Mouse (Mus musculus) midbrain, embryonic 14.5 days (tissue): ENCODE measurements around the gene Ppara. TPM values are rescaled to one million over a fixed set of nuclear protein-coding genes. Genes with fewer than 3 reads are reported as not detected.

Source experiments
- ATAC-seq: fragments of 200-750 bp; cut with Nextera tagmentation; 2 replicates; pipeline ENCODE4 v1.8.0; 2017; ENCODE audit warnings: moderate number of reproducible peaks, moderate library complexity; ENCODE audit not compliant: low FRiP score, low TSS enrichment
- DNase-seq: peaks from one replicate; pipeline ENCODE4 v3.0.0-alpha.2; 2015
- H3K27ac ChIP-seq: fragments of 300-500 bp; sonication (generic); replicated peaks from 2 replicates; pipeline ENCODE4 v1.5.1; 2014; ENCODE audit warnings: mild to moderate bottlenecking, low read depth, low read length, moderate library complexity
- H3K27me3 ChIP-seq: fragments of 300-500 bp; sonication (generic); 2 replicates; pipeline ENCODE4 v1.6.1; 2014; ENCODE audit warnings: low read length, control low read depth, mixed read lengths; ENCODE audit not compliant: control insufficient read depth, insufficient read depth
- H3K36me3 ChIP-seq: fragments of 300-500 bp; sonication (generic); 2 replicates; pipeline ENCODE4 v1.6.1; 2014; ENCODE audit warnings: low read length, control low read depth; ENCODE audit not compliant: control insufficient read depth, insufficient read depth
- H3K4me1 ChIP-seq: fragments of 300-500 bp; sonication (generic); 2 replicates; pipeline ENCODE4 v1.6.1; 2014; ENCODE audit warnings: mild to moderate bottlenecking, antibody characterized with exemption, low read length, control low read depth; ENCODE audit not compliant: control insufficient read depth, insufficient read depth
- H3K4me2 ChIP-seq: fragments of 300-500 bp; sonication (generic); 2 replicates; pipeline ENCODE4 v1.6.1; 2014; ENCODE audit warnings: mild to moderate bottlenecking, low read length, moderate library complexity
- H3K4me3 ChIP-seq: fragments of 300-500 bp; sonication (generic); replicated peaks from 2 replicates; pipeline ENCODE4 v1.5.1; 2014; ENCODE audit warnings: low read depth, low read length
- H3K9ac ChIP-seq: fragments of 300-500 bp; sonication (generic); replicated peaks from 2 replicates; pipeline ENCODE4 v1.6.1; 2014; ENCODE audit warnings: mild to moderate bottlenecking, low read length, moderate library complexity
- H3K9me3 ChIP-seq: fragments of 300-500 bp; sonication (generic); 2 replicates; pipeline ENCODE4 v1.6.1; 2016; ENCODE audit warnings: low read length, control low read depth, mixed read lengths; ENCODE audit not compliant: control insufficient read depth
- WGBS: fragments of 180-500 bp; shearing (Covaris S2); extraction: QIAGEN DNeasy Blood & Tissue Kit; methylation state at CpG from one replicate; pipeline ENCODE4 v1.1.7; 2014; 5-methylcytosine and 5-hydroxymethylcytosine counted together
- polyA plus RNA-seq: library from polyadenylated mRNA; unstranded; fragments of >200 nt; fragmentation: Nextera tagmentation; extraction: Ambion mirVana; gene quantifications from 2 replicates; pipeline ENCODE4 v1.2.1, GENCODE M21; 2014

Gene Ppara
- polyA plus RNA-seq, 1 experiment from 2014 or later = 0.89 TPM

GRCm38 (mm10) chr15:85783146-85783545 is 48.4 kb downstream of the Ppara start:
- DNase-seq = no peak
- H3K4me2 ChIP-seq = no peak overlapping the region
- H3K4me3 ChIP-seq = no peak overlapping the region
- H3K9me3 ChIP-seq = no peaks in the 10 kb centered on the region
- 93% methylated on average over 4 of the region's 4 CpGs for WGBS
- no peak for ATAC-seq
- H3K27ac ChIP-seq = no peak overlapping the region
- H3K9ac ChIP-seq = no peak overlapping the region
- no peaks in the 10 kb centered on the region for H3K4me1 ChIP-seq
- H3K36me3 ChIP-seq = no peaks in the 10 kb centered on the region
- H3K27me3 ChIP-seq = no peaks in the 10 kb centered on the region

- no peak overlapping the region for H3K27ac ChIP-seq
- H3K9me3 ChIP-seq = no peaks in the 10 kb centered on the region
- ATAC-seq (no peak), DNase-seq (no peak)
- H3K4me3 ChIP-seq = no peak overlapping the region
- no peaks in the 10 kb centered on the region for H3K36me3 ChIP-seq
- no peaks in the 10 kb centered on the region for H3K4me1 ChIP-seq
- H3K4me2 ChIP-seq = no peak overlapping the region
- no peaks in the 10 kb centered on the region for H3K27me3 ChIP-seq
- 91% methylated on average over 3 of the region's 3 CpGs for WGBS
- H3K9ac ChIP-seq = no peak overlapping the region
These were observed 49.6 kb downstream of the Ppara start for GRCm38 (mm10) chr15:85784341-85784740.

GRCm38 (mm10) chr15:85786711-85787110 is 51.9 kb downstream of the Ppara start:
- Histone ChIP-seq H3K9ac (no peak overlapping the region), H3K27ac (no peak overlapping the region), H3K4me3 (no peak overlapping the region), H3K27me3 (no peaks in the 10 kb centered on the region), H3K36me3 (no peaks in the 10 kb centered on the region), H3K9me3 (no peaks in the 10 kb centered on the region), H3K4me1 (no peaks in the 10 kb centered on the region), H3K4me2 (no peak overlapping the region)
- no peak for ATAC-seq
- peak; percentile 3 for DNase-seq
- WGBS = 78% methylated on average over 5 of the region's 5 CpGs

GRCm38 (mm10) chr15:85787482-85787881 is 52.7 kb downstream of the Ppara start:
- Histone ChIP-seq H3K9ac (no peak overlapping the region), H3K9me3 (no peaks in the 10 kb centered on the region), H3K36me3 (no peaks in the 10 kb centered on the region), H3K4me1 (no peaks in the 10 kb centered on the region), H3K27ac (no peak overlapping the region), H3K27me3 (no peaks in the 10 kb centered on the region), H3K4me3 (no peak overlapping the region), H3K4me2 (no peak overlapping the region)
- WGBS = 93% methylated on average over 6 of the region's 6 CpGs
- DNase-seq (no peak), ATAC-seq (no peak)

- no peaks in the 10 kb centered on the region for H3K9me3 ChIP-seq
- WGBS = 92% methylated on average over 4 of the region's 4 CpGs
- H3K4me3 ChIP-seq = no peak overlapping the region
- H3K9ac ChIP-seq = no peak overlapping the region
- H3K4me1 ChIP-seq = no peaks in the 10 kb centered on the region
- no peak overlapping the region for H3K4me2 ChIP-seq
- H3K27ac ChIP-seq = no peak overlapping the region
- DNase-seq (no peak), ATAC-seq (no peak)
- no peaks in the 10 kb centered on the region for H3K36me3 ChIP-seq
- H3K27me3 ChIP-seq = no peaks in the 10 kb centered on the region
These were observed 53.3 kb downstream of the Ppara start for GRCm38 (mm10) chr15:85788051-85788450.

- ATAC-seq (no peak), DNase-seq (no peak)
- Histone ChIP-seq H3K4me2 (no peak overlapping the region), H3K4me1 (no peaks in the 10 kb centered on the region), H3K9me3 (no peaks in the 10 kb centered on the region), H3K36me3 (no peaks in the 10 kb centered on the region), H3K4me3 (no peak overlapping the region), H3K9ac (no peak overlapping the region), H3K27me3 (no peaks in the 10 kb centered on the region), H3K27ac (no peak overlapping the region)
- 65% methylated on average over 16 of the region's 16 CpGs for whole genome bisulfite sequencing
These were observed 53.9 kb downstream of the Ppara start for GRCm38 (mm10) chr15:85788633-85789032.

GRCm38 (mm10) chr15:85791449-85791848 is 56.7 kb downstream of the Ppara start:
- no peak for ATAC-seq
- H3K27ac ChIP-seq = no peak overlapping the region
- H3K9me3 ChIP-seq = no peaks in the 10 kb centered on the region
- no peaks in the 10 kb centered on the region for H3K36me3 ChIP-seq
- H3K4me1 ChIP-seq = no peaks in the 10 kb centered on the region
- H3K27me3 ChIP-seq = no peaks in the 10 kb centered on the region
- no peak for DNase-seq
- no peak overlapping the region for H3K4me2 ChIP-seq
- no peak overlapping the region for H3K9ac ChIP-seq
- no peak overlapping the region for H3K4me3 ChIP-seq
- 88% methylated on average over 4 of the region's 4 CpGs for WGBS

- no peaks in the 10 kb centered on the region for H3K4me1 ChIP-seq
- no peak overlapping the region for H3K4me3 ChIP-seq
- no peak overlapping the region for H3K4me2 ChIP-seq
- H3K9ac ChIP-seq = no peak overlapping the region
- DNase-seq (peak; percentile 19), ATAC-seq (no peak)
- WGBS = 88% methylated on average over 1 of the region's 1 CpGs
- no peaks in the 10 kb centered on the region for H3K9me3 ChIP-seq
- H3K36me3 ChIP-seq = no peaks in the 10 kb centered on the region
- no peak overlapping the region for H3K27ac ChIP-seq
- no peaks in the 10 kb centered on the region for H3K27me3 ChIP-seq
These were observed 58.0 kb downstream of the Ppara start for GRCm38 (mm10) chr15:85792819-85793218.

- Histone ChIP-seq H3K27ac (no peak overlapping the region), H3K4me1 (no peaks in the 10 kb centered on the region), H3K9ac (no peak overlapping the region), H3K36me3 (no peaks in the 10 kb centered on the region), H3K9me3 (no peaks in the 10 kb centered on the region), H3K4me2 (no peak overlapping the region), H3K4me3 (no peak overlapping the region), H3K27me3 (no peaks in the 10 kb centered on the region)
- ATAC-seq (no peak), DNase-seq (no peak)
- WGBS = 78% methylated on average over 6 of the region's 6 CpGs
These were observed 60.7 kb downstream of the Ppara start for GRCm38 (mm10) chr15:85795516-85795915.
